Mouse (Mus musculus) bone marrow, adult 2 months (tissue): ENCODE results near the gene Rassf1.

Source experiments
- CTCF ChIP-seq: fragments of 200-500 bp; IDR thresholded peaks from 2 replicates; pipeline ENCODE4 v1.5.1; 2011; ENCODE audit warnings: low read length, control low read depth; ENCODE audit not compliant: control insufficient read depth, insufficient read depth
- POLR2A ChIP-seq: fragments of 200-500 bp; IDR thresholded peaks from 2 replicates; pipeline ENCODE4 v1.6.1; 2011; ENCODE audit warnings: low read depth, mild to moderate bottlenecking, control low read depth, low read length, borderline replicate concordance; ENCODE audit not compliant: control insufficient read depth

DNA sequence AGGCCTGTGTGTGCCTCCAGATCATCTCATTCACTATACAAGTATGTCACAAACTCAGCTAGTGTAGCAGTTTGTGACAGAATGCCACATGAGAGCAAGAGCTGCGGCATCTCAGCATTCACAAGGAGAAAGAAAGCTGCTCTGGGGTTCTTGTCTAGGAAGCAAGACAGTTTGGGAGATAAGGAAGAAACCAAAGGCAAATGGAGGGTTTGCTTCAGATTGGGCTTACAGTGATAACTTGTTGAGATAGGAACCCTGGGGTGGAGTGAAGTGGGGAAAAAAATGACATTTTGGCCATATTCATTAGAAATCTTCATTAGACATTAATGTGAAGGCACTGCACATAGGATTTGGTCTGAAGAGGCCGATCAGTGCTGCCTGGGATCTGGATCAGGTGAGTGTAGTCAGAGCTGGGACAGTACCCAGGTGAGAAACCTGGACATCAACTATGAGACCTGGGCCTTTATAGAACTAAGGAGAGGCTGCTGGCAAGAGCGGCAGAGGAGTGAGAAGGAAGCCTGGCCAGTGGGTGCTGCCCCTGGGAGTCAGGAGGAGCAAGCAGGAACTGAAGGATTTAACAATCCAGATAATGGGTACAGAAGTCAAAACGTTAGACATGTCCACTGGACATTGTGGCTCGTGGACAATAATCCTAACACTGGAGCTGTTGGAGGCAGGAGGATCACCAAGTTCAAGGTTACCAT, 1.5 kb downstream of the Rassf1 start:
- TF ChIP-seq CTCF = no peak
- TF ChIP-seq POLR2A = no peak
